8 mouse cellular contexts compared by ENCODE assay signal in the genomic region with DNA sequence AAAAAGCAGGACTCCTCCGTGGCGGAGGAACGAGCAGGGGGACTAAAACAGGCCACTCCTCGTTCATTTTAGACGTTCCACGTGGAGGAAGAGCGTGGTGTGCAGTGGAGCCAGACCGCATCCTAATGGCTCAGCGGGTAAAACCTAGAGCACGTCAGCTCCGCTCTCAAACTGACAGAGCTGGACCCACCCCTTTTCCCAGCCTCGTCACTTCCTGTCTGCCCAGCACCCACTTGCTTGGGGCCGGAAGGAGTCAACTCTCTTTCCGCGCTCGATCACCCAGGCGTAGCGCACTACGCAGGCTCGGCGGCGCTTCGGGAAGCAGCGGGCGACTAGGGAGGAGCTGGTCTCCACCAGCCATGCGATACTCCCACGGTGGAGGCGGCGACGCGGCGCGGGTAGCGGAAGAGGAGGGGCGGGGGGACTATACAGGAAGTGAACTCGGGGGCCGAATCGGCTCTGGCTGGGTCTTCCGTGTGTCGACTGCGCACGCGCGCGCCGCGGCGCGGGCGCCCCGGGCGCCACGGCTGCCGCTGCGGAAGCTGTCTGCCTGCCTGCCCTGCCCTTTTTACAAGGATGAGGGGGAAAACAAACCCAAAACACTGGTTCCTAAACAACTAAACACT. TPM values are rescaled to one million over a fixed set of nuclear protein-coding genes. Genes with fewer than 3 reads are reported as not detected.
A peak's percentile ranks its signal among the peaks of the same experiment; 100 is the strongest.
DNase-seq lines count a peak whose midpoint lies in the region; ATAC-seq lines count a peak whose summit lies in the region.

No protein-coding gene starts in this region.

- peak; percentile 100 for ATAC-seq in erythroid progenitor cell, adult 5-6 weeks (replicated peaks; ENCODE audit: low FRiP score, poor library complexity, severe bottlenecking)
- ATAC-seq in heart, embryonic 13.5 days (ENCODE audit: extremely low read depth, insufficient number of reproducible peaks, low FRiP score, low TSS enrichment), result peak; percentile 96
- peak; percentile 98 for ATAC-seq in liver, embryonic 12.5 days
- peak; percentile 97 for ATAC-seq in stomach, embryonic 15.5 days (ENCODE audit: insufficient read depth, low FRiP score, low read depth)

- peaks cover 51% of the 10 kb centered on the region for H3K27me3 ChIP-seq in heart, embryonic 13.5 days (replicated peaks)
- H3K27me3 ChIP-seq in liver, embryonic 12.5 days (replicated peaks), result peaks cover 11% of the 10 kb centered on the region; the same call in 1 of the 2 replicates
- H3K27me3 ChIP-seq in stomach, embryonic 15.5 days (replicated peaks), result 0 out of 2 replicates have a peak, but pooled peaks cover 5% of the 10 kb centered on the region

- peak overlapping the region; percentile 81 for H3K9ac ChIP-seq in heart, embryonic 13.5 days
- H3K9ac ChIP-seq in liver, embryonic 12.5 days, result peak overlapping the region; percentile 70
- peak overlapping the region; percentile 25; the same call in 1 of the 2 replicates for H3K9ac ChIP-seq in stomach, embryonic 15.5 days

- peak; percentile 97 for DNase-seq in CD4-positive helper T cell, adult 2 months (ENCODE audit: low read depth, low spot score)
- peak; percentile 92 for DNase-seq in brain, embryonic 18.5 days (ENCODE audit: low read depth, low spot score)
- peak; percentile 92 for DNase-seq in kidney, postnatal 10 days
- peak; percentile 93 to 95 for DNase-seq in natural killer cell, adult 2 months (ENCODE audit: low spot score in 2 of 2)

- H3K27ac ChIP-seq in heart, embryonic 13.5 days (replicated peaks), result peak overlapping the region; percentile 98
- peak overlapping the region; percentile 98 for H3K27ac ChIP-seq in liver, embryonic 12.5 days
- H3K27ac ChIP-seq in stomach, embryonic 15.5 days, result peak overlapping the region; percentile 99

- no peaks in the 10 kb centered on the region for H3K36me3 ChIP-seq in heart, embryonic 13.5 days
- no peaks in the 10 kb centered on the region for H3K36me3 ChIP-seq in liver, embryonic 12.5 days
- no peaks in the 10 kb centered on the region for H3K36me3 ChIP-seq in stomach, embryonic 15.5 days

- peaks cover 4% of the 10 kb centered on the region for H3K4me1 ChIP-seq in heart, embryonic 13.5 days
- H3K4me1 ChIP-seq in liver, embryonic 12.5 days, result peaks cover 12% of the 10 kb centered on the region; the same call in 1 of the 2 replicates
- H3K4me1 ChIP-seq in stomach, embryonic 15.5 days, result no peaks in the 10 kb centered on the region

- H3K4me2 ChIP-seq in heart, embryonic 13.5 days, result peak overlapping the region; percentile 73
- peak overlapping the region; percentile 75 for H3K4me2 ChIP-seq in liver, embryonic 12.5 days
- peak overlapping the region; percentile 58 for H3K4me2 ChIP-seq in stomach, embryonic 15.5 days

- no peaks in the 10 kb centered on the region for H3K9me3 ChIP-seq in heart, embryonic 13.5 days
- H3K9me3 ChIP-seq in liver, embryonic 12.5 days (replicated peaks), result no peaks in the 10 kb centered on the region
- H3K9me3 ChIP-seq in stomach, embryonic 15.5 days, result no peaks in the 10 kb centered on the region

- peak overlapping the region; percentile 64 for H3K4me3 ChIP-seq in heart, embryonic 13.5 days
- peak overlapping the region; percentile 69 for H3K4me3 ChIP-seq in liver, embryonic 12.5 days
- peak overlapping the region; percentile 55 for H3K4me3 ChIP-seq in stomach, embryonic 15.5 days (replicated peaks)

- under 1% methylated on average over 55 of the region's 55 CpGs for WGBS in heart, embryonic 13.5 days
- under 1% methylated on average over 55 of the region's 55 CpGs for WGBS in liver, embryonic 12.5 days (ENCODE audit: insufficient replicate concordance)
- WGBS in stomach, embryonic 15.5 days, result under 1% methylated on average over 55 of the region's 55 CpGs

RNA-seq across cellular contexts. Expression of a gene that starts 34.8 kb away (rescaled TPM):
- 72.4 and 106 TPM in 2 replicates for total RNA-seq in erythroid progenitor cell, adult 5-6 weeks (2015; ENCODE audit: low replicate concordance)
- total RNA-seq in erythroid progenitor cell, adult 5-6 weeks (2017; ENCODE audit: low replicate concordance), result 46.4 and 60.6 TPM in 2 replicates
- 50.5 and 56.1 TPM in 2 replicates for polyA plus RNA-seq in heart, embryonic 13.5 days (2015; fragmentation: Nextera tagmentation; extraction: Ambion mirVana)
- polyA plus RNA-seq in liver, embryonic 12.5 days (2016; fragmentation: Nextera tagmentation; extraction: Ambion mirVana), result 68.6 and 73.0 TPM in 2 replicates
- 64.7 and 75.5 TPM in 2 replicates for polyA plus RNA-seq in stomach, embryonic 15.5 days (2015; fragmentation: Nextera tagmentation; extraction: Ambion mirVana)

RNA-seq across cellular contexts. Expression of a gene that starts 54.3 kb away (rescaled TPM):
- 27.8 and 30.2 TPM in 2 replicates for total RNA-seq in erythroid progenitor cell, adult 5-6 weeks (2015; ENCODE audit: low replicate concordance)
- total RNA-seq in erythroid progenitor cell, adult 5-6 weeks (2017; ENCODE audit: low replicate concordance), result 26.2 and 27.2 TPM in 2 replicates
- polyA plus RNA-seq in heart, embryonic 13.5 days (2015; fragmentation: Nextera tagmentation; extraction: Ambion mirVana), result 15.8 and 21.1 TPM in 2 replicates
- polyA plus RNA-seq in liver, embryonic 12.5 days (2016; fragmentation: Nextera tagmentation; extraction: Ambion mirVana), result 16.0 and 16.3 TPM in 2 replicates
- 26.5 and 31.0 TPM in 2 replicates for polyA plus RNA-seq in stomach, embryonic 15.5 days (2015; fragmentation: Nextera tagmentation; extraction: Ambion mirVana)

RNA-seq across cellular contexts. Expression of a gene that starts 56.6 kb away (rescaled TPM):
- total RNA-seq in erythroid progenitor cell, adult 5-6 weeks (2015; ENCODE audit: low replicate concordance), result 7.5 and 8.3 TPM in 2 replicates
- 6.8 and 9.6 TPM in 2 replicates for total RNA-seq in erythroid progenitor cell, adult 5-6 weeks (2017; ENCODE audit: low replicate concordance)
- polyA plus RNA-seq in heart, embryonic 13.5 days (2015; fragmentation: Nextera tagmentation; extraction: Ambion mirVana), result 3.8 and 4.4 TPM in 2 replicates
- 6.9 and 7.2 TPM in 2 replicates for polyA plus RNA-seq in liver, embryonic 12.5 days (2016; fragmentation: Nextera tagmentation; extraction: Ambion mirVana)
- polyA plus RNA-seq in stomach, embryonic 15.5 days (2015; fragmentation: Nextera tagmentation; extraction: Ambion mirVana), result 8.7 and 9.6 TPM in 2 replicates

Comparison
In these comparisons a context has a peak if more than half of its experiments do, and no peak if none do; other contexts are left out.
1. Peak in every context shown above with its lines: DNase-seq, ATAC-seq, H3K4me3 ChIP-seq and H3K27ac ChIP-seq.
2. H3K9ac ChIP-seq: peak in every context shown above with its lines; median percentile 81 in heart, embryonic 13.5 days; 70 in liver, embryonic 12.5 days; 25 in stomach, embryonic 15.5 days.